Mouse (Mus musculus) erythroblast, embryonic 14.5 days (primary cell): ENCODE data around the gene AW209491. TPM values are rescaled to one million over a fixed set of nuclear protein-coding genes. Genes with fewer than 3 reads are reported as not detected.

Experiments
- H3K27me3 ChIP-seq: 2 replicates; pipeline ENCODE4 v1.6.1; 2012; ENCODE audit warnings: inconsistent platforms; ENCODE audit not compliant: control insufficient read depth
- H3K36me3 ChIP-seq: 2 replicates; pipeline ENCODE4 v1.6.1; 2012; ENCODE audit warnings: mild to moderate bottlenecking, inconsistent platforms; ENCODE audit not compliant: control insufficient read depth
- H3K4me1 ChIP-seq: 2 replicates; pipeline ENCODE4 v1.6.1; 2012; ENCODE audit warnings: inconsistent platforms; ENCODE audit not compliant: control insufficient read depth
- H3K4me3 ChIP-seq: replicated peaks from 2 replicates; pipeline ENCODE3; 2012; ENCODE audit warnings: moderate library complexity, mild to moderate bottlenecking, inconsistent platforms
- H3K9me3 ChIP-seq: 2 replicates; pipeline ENCODE4 v1.6.1; 2012; ENCODE audit warnings: low read length, inconsistent platforms, mixed read lengths; ENCODE audit not compliant: control insufficient read depth
- GATA1 ChIP-seq: IDR thresholded peaks from 2 replicates; pipeline ENCODE4 v1.6.1; 2012; ENCODE audit warnings: low read length, inconsistent platforms, mixed read lengths
- TAL1 ChIP-seq: IDR thresholded peaks from 3 replicates; pipeline ENCODE4 v1.6.1; 2012; ENCODE audit warnings: low read length, inconsistent platforms, mixed read lengths
- polyA plus RNA-seq: library from polyadenylated mRNA; stranded (reverse); fragments of >175 nt; gene quantifications from 2 replicates; pipeline ENCODE4 v1.2.3, GENCODE M21; 2012

AW209491 gene
- polyA plus RNA-seq, 1 experiment = 0.04 TPM

DNA sequence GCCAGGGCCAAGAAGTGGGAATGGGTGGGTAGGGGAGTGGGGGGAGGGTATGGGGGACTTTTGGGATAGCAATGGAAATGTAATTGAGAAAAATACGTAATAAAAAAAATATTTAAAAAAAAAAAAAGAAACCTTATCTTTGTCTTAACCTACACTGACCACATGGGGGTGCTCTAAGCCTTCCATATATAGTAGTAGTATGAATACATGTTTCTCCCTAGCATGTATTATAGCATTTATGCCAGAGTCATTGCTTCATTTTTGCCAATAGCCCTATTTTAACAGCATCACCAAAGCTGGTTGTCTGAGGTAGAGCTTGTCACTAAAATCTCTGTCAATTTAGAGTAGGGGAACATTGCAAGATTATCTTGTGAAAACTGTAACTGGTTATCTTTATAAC lies 19.3 kb downstream of the AW209491 start:
- Histone ChIP-seq H3K4me3 (no peak overlapping the region), H3K4me1 (no peaks in the 10 kb centered on the region), H3K36me3 (no peaks in the 10 kb centered on the region), H3K27me3 (no peaks in the 10 kb centered on the region), H3K9me3 (no peaks in the 10 kb centered on the region)
- no peak for TF ChIP-seq TAL1

DNA sequence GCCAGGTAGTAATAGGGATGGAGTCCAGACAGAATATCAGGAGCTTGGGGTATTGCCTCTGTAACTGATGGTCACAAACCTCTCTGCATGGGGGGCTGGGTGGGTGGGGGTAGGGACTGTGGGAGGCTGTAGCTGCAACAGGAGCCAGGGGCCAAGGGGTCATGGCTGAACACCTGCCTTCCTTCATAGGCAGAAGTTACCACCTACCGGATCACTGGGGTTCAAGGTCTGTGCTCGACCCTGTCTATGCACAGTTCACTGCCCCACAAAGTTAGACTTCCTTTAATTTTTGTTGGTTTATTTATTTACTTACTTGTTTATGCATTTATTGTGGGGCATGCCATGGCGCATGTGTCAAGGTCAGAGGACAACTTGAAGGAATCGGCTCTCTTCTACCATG lies 37.2 kb downstream of the AW209491 start:
- H3K4me3 ChIP-seq = no peak overlapping the region
- TF ChIP-seq TAL1 (no peak), GATA1 (no peak)
- no peaks in the 10 kb centered on the region for H3K9me3 ChIP-seq
- H3K4me1 ChIP-seq = no peaks in the 10 kb centered on the region
- no peaks in the 10 kb centered on the region for H3K27me3 ChIP-seq
- no peaks in the 10 kb centered on the region for H3K36me3 ChIP-seq

DNA sequence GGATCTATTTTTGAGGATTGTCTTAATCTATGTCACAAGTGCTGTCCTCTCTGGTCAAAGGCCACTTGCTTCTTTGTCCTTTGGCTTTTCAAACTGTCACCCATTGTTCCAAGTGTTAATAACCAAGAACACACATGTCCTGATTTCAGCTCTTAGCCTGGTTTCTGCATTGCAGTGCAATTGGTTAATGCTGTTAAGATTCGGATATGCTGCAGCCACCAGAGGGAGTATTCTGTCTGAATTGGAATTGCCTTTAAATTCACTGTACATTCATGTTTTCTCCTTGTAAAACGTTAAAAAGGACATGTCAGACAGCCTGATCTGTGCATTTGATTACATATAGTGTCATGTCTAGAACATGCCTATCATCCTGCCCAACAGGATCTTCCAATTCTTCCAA lies 40.4 kb downstream of the AW209491 start:
- Histone ChIP-seq H3K9me3 (no peaks in the 10 kb centered on the region), H3K4me1 (no peaks in the 10 kb centered on the region), H3K36me3 (no peaks in the 10 kb centered on the region), H3K27me3 (no peaks in the 10 kb centered on the region), H3K4me3 (no peak overlapping the region)
- TF ChIP-seq GATA1 (no peak), TAL1 (no peak)

Other genes starting within 250 kb of the AW209491 start
- 0.01 and 0.07 TPM in 2 replicates for gene Hecw1, start 106.9 kb upstream of the AW209491 start, polyA plus RNA-seq
- 1.8 and 2.9 TPM in 2 replicates for gene Mrpl32, start 17.0 kb upstream of the AW209491 start, polyA plus RNA-seq
- 0.50 and 1.0 TPM in 2 replicates for gene Psma2, start 16.9 kb upstream of the AW209491 start, polyA plus RNA-seq